Mouse (Mus musculus): Measurements from ENCODE around the gene Trim11. TPM values are rescaled to one million over a fixed set of nuclear protein-coding genes. Genes with fewer than 3 reads are reported as not detected.
"Not testable (repeated sequence)": the region's sequence is repeated elsewhere in the genome, so short reads cannot be mapped to it uniquely, and the experiment has no call there.

Trim11 gene
- polyA plus RNA-seq, 1 experiment from 2014 or later = 18.2 TPM

DNA sequence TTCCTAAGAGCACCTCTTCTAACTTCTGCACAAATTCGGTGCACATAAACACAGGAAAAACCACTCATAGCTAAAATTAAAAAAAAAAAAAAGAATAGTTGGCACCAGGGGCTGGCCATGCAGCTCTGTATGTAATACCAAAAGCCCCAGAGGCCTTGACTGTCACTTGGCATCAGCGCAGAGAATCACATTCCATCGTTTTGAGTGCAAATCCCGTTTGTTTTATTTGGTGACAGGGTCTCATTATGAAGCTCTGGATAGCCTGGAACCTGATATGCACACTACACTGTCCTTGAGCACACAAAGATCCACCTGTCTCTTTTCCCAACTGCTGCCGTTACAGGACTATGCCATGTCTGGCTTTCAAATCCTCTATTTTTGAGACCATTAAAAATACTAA lies 26.7 kb upstream of the Trim11 start:
- Histone ChIP-seq H3K27ac (ENCODE audit: low read depth) (no peak overlapping the region), H3K36me3 (ENCODE audit: insufficient read depth) (no peaks in the 10 kb centered on the region), H3K4me2 (no peak overlapping the region), H3K9me3 (ENCODE audit: low read depth, low read length) (no peaks in the 10 kb centered on the region), H3K4me3 (ENCODE audit: low read depth, low read length) (no peak overlapping the region), H3K4me1 (ENCODE audit: insufficient read depth) (peaks cover under 1% of the 10 kb centered on the region; the same call in 1 of the 2 replicates), H3K27me3 (ENCODE audit: insufficient read depth, low read length) (peaks cover 34% of the 10 kb centered on the region), H3K9ac (no peak overlapping the region)
- TF ChIP-seq CTCF (IDR thresholded peaks at IDR 0.05; ENCODE audit: low read depth) = no peak
- ATAC-seq (ENCODE audit: insufficient read depth) (no peak), DNase-seq (no peak)
- WGBS = 65% methylated on average over 5 of the region's 5 CpGs

DNA sequence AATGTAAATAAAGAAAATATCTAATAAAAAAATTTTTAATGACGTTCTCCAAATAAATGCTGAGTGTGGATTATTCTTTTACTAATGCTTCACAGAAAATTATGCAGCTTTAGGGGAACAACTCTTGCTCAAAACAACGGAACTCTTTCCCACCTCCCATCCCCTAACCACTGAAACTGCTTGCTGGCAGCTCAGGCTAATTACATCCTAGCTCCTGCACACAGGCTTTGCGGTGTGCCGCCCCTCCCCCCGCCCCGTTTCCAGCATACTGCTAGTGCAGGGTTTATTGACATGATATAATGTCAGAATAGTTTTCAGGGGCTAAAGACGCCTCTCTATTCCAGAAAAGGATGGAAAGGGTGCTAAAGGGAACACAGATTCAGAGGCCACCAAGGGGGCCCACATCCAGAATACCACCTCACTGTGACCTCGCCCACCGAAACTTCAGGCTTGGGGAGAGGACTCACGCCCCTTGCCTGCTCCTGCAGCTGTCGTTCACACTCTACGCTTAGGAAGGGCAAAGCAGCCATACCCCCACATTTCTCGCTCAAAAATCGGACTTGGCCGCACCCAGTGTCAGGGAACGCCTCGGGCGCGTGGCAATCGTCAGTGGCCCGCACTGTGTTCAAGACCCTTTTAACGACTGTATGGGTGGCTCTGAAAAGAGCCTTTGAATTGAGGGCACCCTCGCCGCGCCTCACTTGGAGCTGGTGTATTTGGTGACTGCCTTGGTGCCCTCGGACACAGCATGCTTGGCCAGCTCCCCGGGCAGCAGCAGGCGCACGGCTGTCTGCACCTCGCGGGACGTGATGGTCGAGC lies 24.3 kb upstream of the Trim11 start:
- Histone ChIP-seq H3K27ac (ENCODE audit: low read depth) (peak overlapping the region; percentile 100), H3K9ac (peak overlapping the region; percentile 47), H3K4me3 (ENCODE audit: low read depth, low read length) (peak overlapping the region; percentile 53), H3K9me3 (ENCODE audit: low read depth, low read length) (no peaks in the 10 kb centered on the region), H3K4me1 (ENCODE audit: insufficient read depth) (peaks cover 5% of the 10 kb centered on the region; the same call in 1 of the 2 replicates), H3K36me3 (ENCODE audit: insufficient read depth) (peaks cover 8% of the 10 kb centered on the region; the same call in 1 of the 2 replicates), H3K4me2 (peak overlapping the region; percentile 85), H3K27me3 (ENCODE audit: insufficient read depth, low read length) (peaks cover 25% of the 10 kb centered on the region)
- peak; percentile 36 for DNase-seq
- ATAC-seq (ENCODE audit: insufficient read depth) = peak; percentile 14; the same call in 1 of the 2 replicates
- no peak for TF ChIP-seq CTCF (IDR thresholded peaks at IDR 0.05; ENCODE audit: low read depth)
- WGBS = 1% methylated on average over 33 of the region's 33 CpGs

DNA sequence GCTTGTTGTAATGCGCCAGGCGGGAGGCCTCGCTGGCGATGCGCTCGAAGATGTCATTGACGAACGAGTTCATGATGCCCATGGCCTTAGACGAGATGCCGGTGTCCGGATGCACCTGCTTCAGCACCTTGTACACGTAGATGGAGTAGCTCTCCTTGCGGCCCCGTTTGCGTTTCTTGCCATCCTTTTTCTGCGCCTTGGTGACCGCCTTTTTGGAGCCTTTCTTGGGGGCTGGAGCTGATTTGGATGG lies 23.8 kb upstream of the Trim11 start:
- not testable (repeated sequence) for H3K9me3 ChIP-seq (ENCODE audit: low read depth, low read length); H3K36me3 ChIP-seq (ENCODE audit: insufficient read depth); H3K4me1 ChIP-seq (ENCODE audit: insufficient read depth); ATAC-seq (ENCODE audit: insufficient read depth); DNase-seq
- Histone ChIP-seq H3K27me3 (ENCODE audit: insufficient read depth, low read length) (peaks cover 25% of the 10 kb centered on the region), H3K4me3 (ENCODE audit: low read depth, low read length) (peak overlapping the region; percentile 53), H3K4me2 (peak overlapping the region; percentile 85), H3K27ac (ENCODE audit: low read depth) (peak overlapping the region; percentile 100), H3K9ac (peak overlapping the region; percentile 47)
- under 1% methylated on average over 17 of the region's 17 CpGs for whole genome bisulfite sequencing

DNA sequence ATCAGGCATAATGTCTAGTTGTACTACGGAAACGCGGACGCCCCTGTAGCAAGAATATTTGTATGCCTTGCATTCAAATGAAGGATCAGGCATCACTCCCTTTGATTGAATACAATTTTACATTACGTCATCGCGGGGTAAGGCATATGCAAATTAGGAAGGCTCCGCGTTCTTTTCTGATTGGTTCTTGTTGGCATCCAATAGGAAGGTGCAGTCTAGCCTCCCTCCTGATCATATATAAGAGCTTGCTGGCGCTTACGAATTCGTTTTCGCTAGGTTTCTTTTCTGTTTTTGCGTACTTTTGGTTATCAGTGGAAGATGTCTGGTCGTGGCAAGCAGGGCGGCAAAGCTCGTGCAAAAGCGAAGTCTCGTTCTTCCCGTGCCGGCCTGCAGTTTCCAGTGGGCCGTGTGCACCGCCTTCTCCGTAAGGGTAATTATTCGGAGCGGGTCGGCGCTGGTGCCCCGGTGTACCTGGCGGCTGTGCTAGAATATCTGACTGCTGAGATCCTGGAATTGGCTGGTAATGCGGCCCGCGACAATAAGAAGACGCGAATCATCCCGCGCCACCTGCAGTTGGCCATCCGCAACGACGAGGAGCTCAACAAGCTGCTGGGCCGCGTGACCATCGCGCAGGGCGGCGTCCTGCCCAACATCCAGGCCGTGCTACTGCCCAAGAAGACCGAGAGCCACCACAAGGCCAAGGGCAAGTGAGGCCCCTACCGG lies 23.3 kb upstream of the Trim11 start, which contains the start of the genes Hist3h2a and Trim17:
Gene Hist3h2a (plus strand): TSS at position 266 of the 723 bp plus-strand sequence.
Gene Trim17 (plus strand): TSS at position 266 of the 723 bp plus-strand sequence.
- ATAC-seq (ENCODE audit: insufficient read depth) (peak; percentile 92), DNase-seq (peak; percentile 99)
- peak within 1 kb of the TSS; percentile 85 for H3K4me2 ChIP-seq
- H3K4me1 ChIP-seq (ENCODE audit: insufficient read depth) = peaks cover 5% of the 10 kb centered on the region; the same call in 1 of the 2 replicates
- under 1% methylated on average over 49 of the region's 49 CpGs for WGBS
- H3K36me3 ChIP-seq (ENCODE audit: insufficient read depth) = peaks cover 8% of the 10 kb centered on the region; the same call in 1 of the 2 replicates
- peak; percentile 69 for TF ChIP-seq CTCF (IDR thresholded peaks at IDR 0.05; ENCODE audit: low read depth)
- H3K27me3 ChIP-seq (ENCODE audit: insufficient read depth, low read length) = peaks cover 20% of the 10 kb centered on the region
- no peaks in the 10 kb centered on the region for H3K9me3 ChIP-seq (ENCODE audit: low read depth, low read length)
- H3K9ac ChIP-seq = peak within 1 kb of the TSS; percentile 87
- peak within 1 kb of the TSS; percentile 53 for H3K4me3 ChIP-seq (ENCODE audit: low read depth, low read length)
- peak within 1 kb of the TSS; percentile 100 for H3K27ac ChIP-seq (ENCODE audit: low read depth)

DNA sequence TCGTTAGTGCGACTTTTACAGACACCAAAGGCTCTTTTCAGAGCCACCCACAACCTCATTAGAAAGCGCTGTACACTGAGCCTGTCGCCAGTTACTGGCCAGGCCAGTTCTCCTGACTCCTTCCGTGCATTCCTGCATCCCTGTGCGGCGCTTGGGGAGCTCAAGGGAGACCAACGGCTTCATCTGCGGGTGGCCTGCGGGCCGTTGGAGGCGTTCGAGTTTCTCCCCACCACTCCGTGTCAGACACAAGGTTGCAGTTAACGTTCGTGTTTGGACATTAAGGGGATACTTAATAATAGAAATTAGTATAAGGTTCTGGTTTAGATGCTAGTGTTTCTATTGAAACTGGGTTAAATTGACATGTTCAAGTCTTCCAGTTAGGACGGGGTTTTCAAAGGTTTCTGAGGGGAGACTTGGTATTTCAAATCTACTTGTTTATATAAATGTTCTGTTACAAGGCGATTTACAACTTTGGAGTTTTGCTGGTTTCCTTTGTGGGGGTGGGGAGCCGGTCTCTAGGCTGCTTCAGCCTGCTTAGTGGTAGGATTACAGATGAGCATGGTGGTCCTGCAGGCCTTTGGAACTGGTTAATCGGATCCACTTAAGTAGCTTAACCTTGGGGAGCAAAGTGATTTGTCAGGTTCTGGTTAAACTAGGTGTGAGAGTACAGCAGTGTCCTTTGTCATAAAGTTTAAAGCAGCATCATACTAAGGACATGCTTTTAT lies 22.6 kb upstream of the Trim11 start:
- Histone ChIP-seq H3K4me2 (peak overlapping the region; percentile 85), H3K4me1 (ENCODE audit: insufficient read depth) (peaks cover 5% of the 10 kb centered on the region; the same call in 1 of the 2 replicates), H3K36me3 (ENCODE audit: insufficient read depth) (peaks cover 8% of the 10 kb centered on the region; the same call in 1 of the 2 replicates), H3K9me3 (ENCODE audit: low read depth, low read length) (no peaks in the 10 kb centered on the region), H3K27me3 (ENCODE audit: insufficient read depth, low read length) (peaks cover 14% of the 10 kb centered on the region), H3K4me3 (ENCODE audit: low read depth, low read length) (peak overlapping the region; percentile 53), H3K9ac (peak overlapping the region; percentile 87), H3K27ac (ENCODE audit: low read depth) (peak overlapping the region; percentile 100)
- ATAC-seq (ENCODE audit: insufficient read depth) = no peak; the same call in 1 of the 2 replicates
- DNase-seq = peak; percentile 65
- 0% methylated on average over 20 of the region's 20 CpGs for WGBS
- TF ChIP-seq CTCF (IDR thresholded peaks at IDR 0.05; ENCODE audit: low read depth) = no peak

DNA sequence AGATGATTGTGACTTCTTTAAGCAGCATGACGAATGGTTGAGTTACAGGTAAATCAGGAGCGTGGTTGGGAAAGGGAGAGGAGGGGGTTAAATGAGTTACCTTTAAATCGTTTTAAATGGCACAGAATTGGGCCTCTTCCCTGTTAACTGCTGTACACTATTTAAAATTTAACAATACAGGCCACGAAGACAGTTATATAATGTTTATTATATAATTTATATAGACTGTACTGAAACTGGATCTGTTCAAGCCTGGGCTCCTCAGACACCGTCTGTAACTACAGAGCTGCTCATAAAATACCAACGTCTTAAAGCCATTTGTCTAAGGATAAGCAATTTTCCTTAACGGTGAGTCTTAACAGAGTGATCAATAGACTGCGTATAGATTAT lies 22.0 kb upstream of the Trim11 start:
- ATAC-seq (ENCODE audit: insufficient read depth) = no peak
- TF ChIP-seq CTCF (IDR thresholded peaks at IDR 0.05; ENCODE audit: low read depth) = no peak
- H3K4me2 ChIP-seq = peak overlapping the region; percentile 85

More for the DNA sequence above, 22.0 kb upstream of the Trim11 start:
- Histone ChIP-seq H3K4me3 (ENCODE audit: low read depth, low read length) (peak overlapping the region; percentile 53), H3K9ac (peak overlapping the region; percentile 87), H3K4me1 (ENCODE audit: insufficient read depth) (peaks cover 5% of the 10 kb centered on the region; the same call in 1 of the 2 replicates), H3K36me3 (ENCODE audit: insufficient read depth) (peaks cover 8% of the 10 kb centered on the region; the same call in 1 of the 2 replicates), H3K27ac (ENCODE audit: low read depth) (peak overlapping the region; percentile 100), H3K27me3 (ENCODE audit: insufficient read depth, low read length) (peaks cover 8% of the 10 kb centered on the region), H3K9me3 (ENCODE audit: low read depth, low read length) (no peaks in the 10 kb centered on the region)
- 17% methylated on average over 8 of the region's 8 CpGs for WGBS
- no peak for DNase-seq
